Mouse (Mus musculus): ENCODE measurements around the gene Fmo2. TPM values are rescaled to one million over a fixed set of nuclear protein-coding genes. Genes with fewer than 3 reads are reported as not detected.

Gene Fmo2
- polyA plus RNA-seq, 1 experiment from 2014 or later = not detected

- Histone ChIP-seq H3K9ac (ENCODE audit: low read depth, low read length) (no peak overlapping the region), H3K27me3 (replicated peaks; ENCODE audit: control insufficient read depth, insufficient read depth, low read length) (no peaks in the 10 kb centered on the region), H3K36me3 (ENCODE audit: control insufficient read depth, insufficient read depth, low read length) (no peaks in the 10 kb centered on the region), H3K4me3 (ENCODE audit: low read depth, low read length) (no peak overlapping the region), H3K9me3 (ENCODE audit: control insufficient read depth, low read length) (no peaks in the 10 kb centered on the region), H3K27ac (ENCODE audit: low read depth, low read length) (no peak overlapping the region), H3K4me2 (no peak overlapping the region), H3K4me1 (replicated peaks; ENCODE audit: control insufficient read depth, insufficient read depth, low read length) (no peaks in the 10 kb centered on the region)
- no peak for DNase-seq (ENCODE audit: low spot score)
- no peak for ATAC-seq (replicated peaks; ENCODE audit: low FRiP score)
- WGBS = 93% methylated on average over 6 of the region's 6 CpGs
Observed at GRCm38 (mm10) chr1:162847554-162847953, 51.0 kb downstream of the Fmo2 start.

GRCm38 (mm10) chr1:162840211-162840610 lies 58.3 kb downstream of the Fmo2 start:
- H3K9me3 ChIP-seq (ENCODE audit: control insufficient read depth, low read length) = no peaks in the 10 kb centered on the region; the same call in 1 of the 2 replicates
- WGBS = 93% methylated on average over 9 of the region's 9 CpGs
- no peak for ATAC-seq (replicated peaks; ENCODE audit: low FRiP score)

DNA sequence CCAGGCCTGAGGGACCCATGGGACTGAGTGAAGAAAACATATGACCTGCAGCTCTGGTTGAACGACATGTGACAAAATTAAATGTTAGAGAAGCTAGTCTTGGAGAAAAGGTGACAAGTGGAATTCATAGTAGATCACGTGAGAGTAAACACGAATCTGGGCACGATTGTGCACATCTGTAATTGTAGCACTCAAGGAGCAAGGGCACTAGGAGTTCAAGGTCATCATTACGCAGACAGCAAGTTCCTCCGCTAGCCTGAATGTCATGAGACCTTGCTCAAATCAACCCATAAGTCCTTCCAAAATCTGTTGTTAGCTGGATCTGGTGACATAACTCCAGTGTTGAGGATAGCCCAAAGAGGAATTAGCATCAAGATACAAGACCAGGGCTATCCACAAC lies 59.5 kb downstream of the Fmo2 start:
- Histone ChIP-seq H3K27me3 (replicated peaks; ENCODE audit: control insufficient read depth, insufficient read depth, low read length) (no peaks in the 10 kb centered on the region), H3K9ac (ENCODE audit: low read depth, low read length) (no peak overlapping the region), H3K27ac (ENCODE audit: low read depth, low read length) (no peak overlapping the region), H3K36me3 (ENCODE audit: control insufficient read depth, insufficient read depth, low read length) (no peaks in the 10 kb centered on the region), H3K4me2 (no peak overlapping the region), H3K9me3 (ENCODE audit: control insufficient read depth, low read length) (no peaks in the 10 kb centered on the region; the same call in 1 of the 2 replicates), H3K4me3 (ENCODE audit: low read depth, low read length) (no peak overlapping the region), H3K4me1 (replicated peaks; ENCODE audit: control insufficient read depth, insufficient read depth, low read length) (no peaks in the 10 kb centered on the region)
- 85% methylated on average over 6 of the region's 6 CpGs for WGBS
- ATAC-seq (replicated peaks; ENCODE audit: low FRiP score) = no peak
- DNase-seq (ENCODE audit: low spot score) = peak; percentile 10

More at GRCm38 (mm10) chr1:162840211-162840610, 58.3 kb downstream of the Fmo2 start:
- H3K4me2 ChIP-seq = no peak overlapping the region
- no peak for DNase-seq (ENCODE audit: low spot score)
- no peak overlapping the region for H3K4me3 ChIP-seq (ENCODE audit: low read depth, low read length)
- no peaks in the 10 kb centered on the region for H3K4me1 ChIP-seq (replicated peaks; ENCODE audit: control insufficient read depth, insufficient read depth, low read length)
- H3K36me3 ChIP-seq (ENCODE audit: control insufficient read depth, insufficient read depth, low read length) = no peaks in the 10 kb centered on the region
- H3K9ac ChIP-seq (ENCODE audit: low read depth, low read length) = no peak overlapping the region
- no peak overlapping the region for H3K27ac ChIP-seq (ENCODE audit: low read depth, low read length)
- H3K27me3 ChIP-seq (replicated peaks; ENCODE audit: control insufficient read depth, insufficient read depth, low read length) = no peaks in the 10 kb centered on the region

DNA sequence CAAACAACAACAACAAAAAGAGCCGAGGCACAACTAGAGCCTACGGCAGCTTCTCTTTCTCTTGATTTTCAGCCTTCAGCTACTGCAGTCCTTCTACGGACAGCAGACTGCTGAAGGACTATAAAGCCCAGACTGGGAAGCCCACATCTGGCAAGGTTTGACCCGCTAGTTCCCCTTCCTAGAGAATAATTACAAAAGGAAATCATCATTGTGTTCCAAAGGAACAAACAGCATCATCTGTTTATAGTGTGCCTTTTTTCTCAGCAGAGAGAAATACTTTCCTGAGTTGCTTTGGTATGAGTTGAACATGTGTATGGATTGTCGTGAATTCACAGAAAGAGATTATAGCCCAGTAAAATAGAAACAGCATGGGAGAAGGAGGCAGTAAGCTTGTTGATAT lies 64.2 kb downstream of the Fmo2 start:
- Histone ChIP-seq H3K4me2 (no peak overlapping the region), H3K9ac (ENCODE audit: low read depth, low read length) (no peak overlapping the region), H3K36me3 (ENCODE audit: control insufficient read depth, insufficient read depth, low read length) (no peaks in the 10 kb centered on the region), H3K27me3 (replicated peaks; ENCODE audit: control insufficient read depth, insufficient read depth, low read length) (no peaks in the 10 kb centered on the region), H3K4me1 (replicated peaks; ENCODE audit: control insufficient read depth, insufficient read depth, low read length) (no peaks in the 10 kb centered on the region), H3K4me3 (ENCODE audit: low read depth, low read length) (no peak overlapping the region), H3K9me3 (ENCODE audit: control insufficient read depth, low read length) (no peaks in the 10 kb centered on the region; the same call in 1 of the 2 replicates), H3K27ac (ENCODE audit: low read depth, low read length) (no peak overlapping the region)
- WGBS = 80% methylated on average over 5 of the region's 5 CpGs
- ATAC-seq (replicated peaks; ENCODE audit: low FRiP score) (no peak), DNase-seq (ENCODE audit: low spot score) (no peak)

GRCm38 (mm10) chr1:162832574-162832953 lies 66.0 kb downstream of the Fmo2 start:
- Histone ChIP-seq H3K4me3 (ENCODE audit: low read depth, low read length) (no peak overlapping the region), H3K4me1 (replicated peaks; ENCODE audit: control insufficient read depth, insufficient read depth, low read length) (no peaks in the 10 kb centered on the region), H3K9ac (ENCODE audit: low read depth, low read length) (no peak overlapping the region), H3K27ac (ENCODE audit: low read depth, low read length) (no peak overlapping the region), H3K9me3 (ENCODE audit: control insufficient read depth, low read length) (no peaks in the 10 kb centered on the region), H3K36me3 (ENCODE audit: control insufficient read depth, insufficient read depth, low read length) (no peaks in the 10 kb centered on the region), H3K27me3 (replicated peaks; ENCODE audit: control insufficient read depth, insufficient read depth, low read length) (no peaks in the 10 kb centered on the region), H3K4me2 (no peak overlapping the region)
- ATAC-seq (replicated peaks; ENCODE audit: low FRiP score) (no peak), DNase-seq (ENCODE audit: low spot score) (no peak)
- 65% methylated on average over 5 of the region's 5 CpGs for WGBS

- DNase-seq (ENCODE audit: low spot score) (no peak), ATAC-seq (replicated peaks; ENCODE audit: low FRiP score) (no peak)
- Histone ChIP-seq H3K27me3 (replicated peaks; ENCODE audit: control insufficient read depth, insufficient read depth, low read length) (no peaks in the 10 kb centered on the region), H3K9ac (ENCODE audit: low read depth, low read length) (no peak overlapping the region), H3K4me1 (replicated peaks; ENCODE audit: control insufficient read depth, insufficient read depth, low read length) (no peaks in the 10 kb centered on the region), H3K36me3 (ENCODE audit: control insufficient read depth, insufficient read depth, low read length) (no peaks in the 10 kb centered on the region), H3K9me3 (ENCODE audit: control insufficient read depth, low read length) (no peaks in the 10 kb centered on the region), H3K4me3 (ENCODE audit: low read depth, low read length) (no peak overlapping the region), H3K27ac (ENCODE audit: low read depth, low read length) (no peak overlapping the region), H3K4me2 (no peak overlapping the region)
- 20% methylated on average over 5 of the region's 5 CpGs for WGBS
Observed at GRCm38 (mm10) chr1:162831838-162832573, 66.5 kb downstream of the Fmo2 start.

Other genes starting within 250 kb of the Fmo2 start
- not detected in 2 replicates for gene Myocos, start 240.5 kb downstream of the Fmo2 start, polyA plus RNA-seq (2014; fragmentation: Nextera tagmentation; extraction: Ambion mirVana)
- 88.6 and 103 TPM in 2 replicates for gene Prrc2c, start 158.2 kb downstream of the Fmo2 start, polyA plus RNA-seq (2014; fragmentation: Nextera tagmentation; extraction: Ambion mirVana)
- gene Fmo4, start 84.8 kb downstream of the Fmo2 start, polyA plus RNA-seq (2014; fragmentation: Nextera tagmentation; extraction: Ambion mirVana) = 0.34 and 0.58 TPM in 2 replicates
- 3.1 and 4.7 TPM in 2 replicates for gene Fmo1, start 32.1 kb downstream of the Fmo2 start, polyA plus RNA-seq (2014; fragmentation: Nextera tagmentation; extraction: Ambion mirVana)
- gene Fmo6, start 38.8 kb upstream of the Fmo2 start, polyA plus RNA-seq (2014; fragmentation: Nextera tagmentation; extraction: Ambion mirVana) = not detected in 2 replicates
- gene Fmo3, start 85.8 kb upstream of the Fmo2 start, polyA plus RNA-seq (2014; fragmentation: Nextera tagmentation; extraction: Ambion mirVana) = not detected in 2 replicates
- not detected in 2 replicates for gene Mroh9, start 186.9 kb upstream of the Fmo2 start, polyA plus RNA-seq (2014; fragmentation: Nextera tagmentation; extraction: Ambion mirVana)

Data from liver, embryonic 11.5 days (tissue).